Mouse (Mus musculus): ENCODE results near the gene Junb.
A peak's percentile ranks its signal among the peaks of the same experiment; 100 is the strongest.

Gene Junb

GRCm38 (mm10) chr8:84978248-84978940 lies at the start of gene Junb:
Gene Junb, minus strand, starts transcription at chr8:84978718.
- DNase-seq, result peak; percentile 98

DNA sequence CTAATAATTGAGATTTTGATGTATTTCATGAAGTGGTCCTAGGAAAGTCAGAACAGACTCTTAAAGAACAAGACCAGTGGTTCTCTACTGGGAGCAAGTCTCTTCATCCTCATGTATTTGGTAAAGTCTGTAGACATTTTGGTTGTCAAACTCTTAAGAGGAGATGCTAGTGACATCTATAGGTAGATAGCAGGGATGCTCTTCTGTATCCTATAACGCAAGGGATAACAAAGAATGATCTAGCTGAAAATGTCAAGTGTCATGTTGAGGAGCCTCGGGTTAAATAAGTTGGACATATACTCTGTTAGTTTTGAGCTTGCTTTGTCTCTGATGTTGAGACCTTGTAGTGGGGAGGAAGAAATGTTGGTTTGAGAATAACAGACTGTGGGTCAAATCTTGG lies 49.4 kb upstream of the Junb start:
- DNase-seq, result no peak

DNA sequence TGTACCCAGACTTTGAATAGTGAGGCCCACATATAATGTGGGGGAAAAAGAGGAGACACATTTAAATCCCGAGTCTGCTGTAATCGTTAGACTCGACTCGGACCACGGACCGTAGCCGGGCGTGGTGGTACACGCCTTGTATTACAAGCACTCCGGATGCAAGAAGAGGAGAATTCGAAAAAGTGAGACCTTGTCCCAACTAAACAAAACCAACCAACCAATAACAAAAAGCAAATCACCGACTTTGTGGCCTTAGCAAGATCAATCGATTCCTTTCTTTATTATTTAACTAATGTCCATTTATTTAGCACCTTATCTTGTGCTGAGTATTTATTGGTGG lies 49.0 kb upstream of the Junb start:
- no peak for DNase-seq

DNA sequence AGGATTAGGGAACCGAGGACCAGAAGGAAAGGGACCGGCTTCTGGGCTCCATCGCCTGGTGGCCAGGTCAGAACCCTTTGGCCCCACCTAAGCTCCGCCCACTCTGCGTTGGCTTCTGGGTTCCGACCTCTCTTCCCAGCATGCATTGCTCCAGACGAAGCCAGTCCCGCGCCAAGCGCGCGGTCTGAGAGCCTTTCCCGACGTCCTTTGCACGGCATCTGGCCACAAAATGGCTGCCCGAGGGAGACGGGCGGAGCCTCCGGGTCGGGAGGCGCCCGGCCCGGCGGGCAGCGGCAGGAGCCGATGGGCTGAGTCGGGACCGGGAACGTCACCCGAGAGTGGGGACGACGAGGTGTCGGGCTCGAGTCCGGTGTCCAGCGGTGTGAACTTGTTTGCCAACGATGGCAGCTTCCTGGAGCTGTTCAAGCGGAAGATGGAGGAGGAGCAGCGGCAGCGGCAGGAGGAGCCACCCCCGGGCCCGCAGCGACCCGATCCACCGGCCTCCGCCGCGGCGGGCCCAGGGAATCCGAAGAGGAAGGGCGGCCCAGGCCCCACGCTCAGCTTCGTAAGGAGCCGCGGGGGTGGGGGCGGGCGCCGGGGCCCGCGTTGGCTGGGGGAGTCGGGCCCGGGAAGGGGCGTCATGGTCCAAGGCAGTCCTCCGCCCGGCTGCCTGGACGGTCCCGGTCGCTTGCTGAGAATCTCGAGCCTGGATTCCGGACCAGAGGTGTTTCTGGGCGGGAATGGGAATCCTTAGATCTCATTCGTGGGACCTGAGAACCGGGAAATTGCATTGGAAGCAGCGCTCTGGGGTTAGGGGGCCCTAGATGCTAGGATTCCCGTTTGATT lies 48.4 kb upstream of the Junb start, which contains the start of gene Trir:
Trir (plus strand) TSS at position 154 of the 846 bp plus-strand sequence.
- DNase-seq, result peak; percentile 96

GRCm38 (mm10) chr8:85025098-85025932 lies 46.8 kb upstream of the Junb start, which contains the start of gene Asna1:
Gene Asna1, minus strand, starts transcription at chr8:85025281.
- peak; percentile 94 for DNase-seq

GRCm38 (mm10) chr8:85023846-85024245 lies 45.3 kb upstream of the Junb start:
- no peak for DNase-seq

- DNase-seq, result no peak
Measured at GRCm38 (mm10) chr8:85021514-85022055, 43.1 kb upstream of the Junb start.

DNA sequence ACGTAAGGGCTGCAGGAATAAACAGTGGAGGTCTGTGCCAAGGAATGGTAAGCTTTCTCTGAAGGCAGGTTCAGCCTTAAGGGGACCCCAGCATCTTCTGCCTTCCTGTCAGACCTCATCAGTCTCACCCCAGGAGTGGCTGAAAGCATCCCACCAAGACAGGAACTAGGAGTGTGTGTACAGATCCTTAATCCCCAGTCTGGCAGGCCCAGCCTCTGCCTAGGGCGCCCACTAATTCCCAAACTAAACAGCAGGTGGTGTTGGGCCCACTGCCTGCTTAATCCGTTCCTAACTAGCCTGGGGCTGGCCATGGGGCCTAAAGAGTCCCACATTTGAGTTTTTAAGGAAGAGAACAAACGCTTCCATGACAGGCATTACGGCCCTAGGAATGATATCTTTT lies 38.7 kb upstream of the Junb start:
- DNase-seq, result no peak

DNA sequence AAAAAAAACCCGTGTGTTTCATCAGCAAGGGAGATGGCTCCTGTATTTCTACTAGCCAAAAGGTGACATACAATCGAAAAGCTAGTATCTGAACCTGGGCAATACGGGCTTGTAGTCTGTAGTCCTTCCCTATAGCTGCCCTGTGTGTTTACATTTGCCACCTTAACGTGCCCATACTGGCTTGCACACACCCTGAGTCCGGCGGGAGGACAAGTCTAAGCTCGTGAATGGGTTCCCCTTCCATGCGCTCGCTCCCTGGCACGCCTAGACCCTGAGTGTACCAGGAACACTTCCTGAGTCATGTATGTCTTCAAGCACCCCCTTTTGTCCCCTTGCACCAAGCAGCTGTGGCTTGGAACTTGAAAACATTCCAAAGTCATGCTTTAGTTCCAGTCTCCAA lies 38.2 kb upstream of the Junb start:
- DNase-seq, result no peak

GRCm38 (mm10) chr8:85014431-85014830 lies 35.9 kb upstream of the Junb start, which contains the start of gene Best2:
Gene Best2, minus strand, starts transcription at chr8:85014531.
- DNase-seq, result no peak

- peak; percentile 85 for DNase-seq
Measured at GRCm38 (mm10) chr8:85013230-85013840, 34.8 kb upstream of the Junb start.

DNA sequence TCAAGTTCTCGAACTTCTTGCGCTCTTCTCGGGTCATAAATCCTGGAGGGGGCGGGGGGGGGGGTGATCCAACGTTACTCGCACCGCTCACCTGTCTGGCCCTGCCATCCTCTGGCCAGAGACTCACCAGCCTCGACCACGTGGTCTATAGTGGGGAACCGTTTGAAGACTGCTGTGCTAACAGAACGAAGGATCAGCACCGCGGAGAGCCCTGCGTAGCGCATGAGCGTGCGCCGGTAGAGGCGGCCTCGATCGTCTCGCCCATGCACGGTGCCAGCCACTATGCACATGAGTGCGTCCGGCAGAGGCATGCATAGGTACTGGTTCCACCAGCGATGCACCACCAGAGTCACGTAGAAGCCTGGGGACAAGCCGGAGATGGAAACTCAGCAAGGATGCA lies 32.7 kb upstream of the Junb start:
- DNase-seq, result no peak

DNA sequence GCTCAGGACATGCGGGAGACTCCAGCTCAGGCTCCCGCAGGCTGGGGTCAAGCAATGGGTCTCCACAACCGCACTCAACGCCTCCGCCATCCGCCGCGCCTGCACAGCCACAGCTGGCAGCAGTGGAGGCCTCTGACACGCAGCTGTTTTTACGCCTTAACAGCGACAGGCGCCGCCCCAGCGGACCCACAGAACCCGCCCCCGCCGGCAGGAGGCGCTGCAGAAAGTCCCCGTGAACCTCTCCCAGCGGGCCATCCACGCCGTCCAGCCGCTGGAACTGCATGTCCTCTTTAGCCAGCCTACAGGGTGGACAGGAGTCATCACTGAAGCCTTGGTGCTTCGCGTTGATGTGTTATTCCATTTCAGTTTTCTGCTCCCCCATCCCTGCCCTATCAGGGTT lies 29.2 kb upstream of the Junb start:
- DNase-seq, result no peak

DNA sequence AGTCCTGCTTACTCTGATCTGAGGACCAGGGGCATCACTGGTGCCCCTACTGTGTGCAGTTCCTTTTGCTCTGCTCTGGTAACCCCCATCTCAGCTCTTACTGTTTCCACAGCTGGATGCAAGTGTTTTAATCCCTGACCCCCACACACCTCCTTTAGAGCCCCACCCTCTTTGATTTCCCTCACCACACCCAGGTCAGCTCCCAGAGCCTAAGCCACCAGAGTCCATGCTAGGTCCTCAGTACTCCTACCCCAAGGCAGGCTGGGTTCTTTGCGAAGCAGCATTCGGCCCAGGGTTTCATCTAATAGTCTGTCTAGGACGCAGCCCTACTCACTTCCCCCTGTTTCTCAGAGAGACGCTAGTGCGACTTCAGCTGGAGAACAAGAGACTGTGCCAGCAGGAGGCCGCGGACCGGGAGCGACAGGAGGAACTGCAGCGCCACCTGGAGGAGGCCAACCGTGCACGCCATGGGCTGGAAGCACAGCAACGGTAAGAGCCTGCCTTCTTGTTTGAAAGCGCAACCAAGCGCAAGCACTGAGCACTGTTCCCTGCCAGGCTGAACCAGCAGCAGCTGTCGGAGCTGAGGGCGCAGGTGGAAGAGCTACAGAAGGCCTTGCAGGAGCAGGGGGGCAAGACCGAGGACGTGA lies 19.3 kb upstream of the Junb start:
- peak; percentile 91 for DNase-seq

DNA sequence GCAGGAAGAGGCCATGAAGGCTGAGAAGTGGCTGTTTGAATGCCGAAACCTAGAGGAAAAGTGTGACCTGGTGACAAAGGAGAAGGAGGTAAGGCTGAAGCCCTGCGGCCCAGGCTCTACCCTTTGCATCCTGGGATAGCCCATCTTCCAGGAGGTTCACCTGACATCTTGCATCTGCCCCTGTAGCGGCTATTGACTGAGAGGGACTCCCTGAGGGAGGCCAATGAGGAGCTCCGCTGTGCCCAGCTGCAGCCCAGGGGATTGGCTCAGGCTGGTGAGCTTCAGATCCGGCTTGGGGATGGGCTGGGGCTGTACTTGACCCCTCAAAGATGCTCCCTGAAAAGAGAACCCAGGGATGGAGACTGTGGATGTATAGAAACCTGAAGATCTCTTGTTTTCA lies 18.5 kb upstream of the Junb start:
- no peak for DNase-seq

GRCm38 (mm10) chr8:84995680-84996079 lies 17.2 kb upstream of the Junb start:
- DNase-seq, result no peak

DNA sequence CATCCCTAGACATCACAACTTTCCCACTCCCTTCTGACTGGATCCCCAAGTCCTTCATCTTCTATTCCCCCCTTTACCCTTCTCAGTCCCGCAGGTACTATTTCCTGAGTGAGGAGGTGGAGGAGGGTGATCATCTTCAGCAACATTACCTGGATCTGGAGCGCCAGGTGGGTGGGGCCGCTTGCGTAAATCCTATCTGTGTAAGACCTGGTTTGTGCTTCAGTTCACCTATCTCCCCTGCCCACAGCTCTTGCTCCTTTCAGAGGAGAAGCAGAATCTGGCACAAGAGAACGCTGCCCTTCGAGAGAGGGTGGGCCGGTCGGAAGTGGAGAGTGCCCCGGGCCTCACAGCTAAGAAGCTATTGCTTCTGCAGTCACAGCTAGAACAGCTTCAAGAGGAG lies 15.9 kb upstream of the Junb start:
- DNase-seq, result no peak

DNA sequence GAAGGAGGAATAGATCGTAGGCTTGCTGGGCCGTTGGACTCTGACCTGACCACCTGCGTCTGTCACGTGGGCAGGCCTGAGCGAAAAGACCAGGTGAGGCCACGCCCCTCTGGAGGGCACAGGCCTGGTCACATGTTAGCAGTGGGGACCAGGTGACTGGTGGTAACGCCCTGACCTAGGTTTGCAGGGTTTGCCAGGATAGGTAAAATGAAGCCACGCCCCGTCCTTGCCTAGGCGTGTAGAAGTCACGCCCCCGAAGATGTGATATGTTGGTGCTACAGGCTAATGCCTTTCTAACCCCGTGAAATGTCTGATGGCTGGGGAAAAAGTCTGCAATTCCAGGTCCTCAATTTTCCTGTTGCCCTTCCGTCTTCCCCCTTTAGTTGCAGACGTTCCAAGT lies 12.3 kb upstream of the Junb start:
- peak; percentile 72 for DNase-seq

DNA sequence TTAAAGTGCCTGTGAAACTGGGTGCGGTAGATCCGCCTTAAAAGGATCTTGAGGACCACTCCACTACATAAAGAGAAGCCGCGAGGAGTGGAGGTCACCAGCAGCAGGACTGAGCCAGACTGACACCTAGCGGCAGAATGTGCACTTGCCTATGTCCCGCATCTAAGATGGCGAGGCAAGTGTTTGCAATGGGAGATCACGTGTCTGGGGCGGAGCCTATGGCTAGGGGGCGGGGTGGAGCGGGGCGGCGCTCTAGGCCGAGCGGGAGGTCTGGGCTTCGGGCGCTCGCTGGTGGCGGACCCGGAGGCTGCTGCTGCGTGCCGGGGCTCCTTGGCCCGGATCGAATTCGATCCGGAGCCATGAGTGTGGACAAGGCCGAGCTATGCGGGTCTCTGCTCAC lies 11.8 kb upstream of the Junb start, which contains the start of gene Hook2:
Hook2 (plus strand) TSS at position 255 of the 400 bp plus-strand sequence.
- peak; percentile 97 for DNase-seq

DNA sequence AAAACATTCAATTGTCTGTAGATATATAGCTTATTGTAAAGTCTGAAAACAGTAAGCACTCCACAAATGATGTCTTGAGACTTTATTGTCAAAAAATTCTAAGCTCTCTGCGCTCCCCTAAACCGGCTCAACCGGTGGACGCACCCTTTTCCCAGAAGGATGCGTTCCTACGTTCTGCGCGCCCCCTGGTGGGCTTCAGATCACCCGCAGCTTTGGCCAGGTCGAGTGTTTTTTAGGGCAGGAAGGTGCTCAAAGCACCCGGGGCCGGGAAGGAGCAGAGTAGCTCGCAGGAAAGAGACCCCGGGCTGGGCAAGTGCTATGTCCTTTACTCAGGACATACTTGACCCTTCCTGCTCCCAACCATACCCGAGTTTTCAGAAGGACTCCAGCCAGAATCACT lies 11.3 kb upstream of the Junb start:
- peak; percentile 86 for DNase-seq

DNA sequence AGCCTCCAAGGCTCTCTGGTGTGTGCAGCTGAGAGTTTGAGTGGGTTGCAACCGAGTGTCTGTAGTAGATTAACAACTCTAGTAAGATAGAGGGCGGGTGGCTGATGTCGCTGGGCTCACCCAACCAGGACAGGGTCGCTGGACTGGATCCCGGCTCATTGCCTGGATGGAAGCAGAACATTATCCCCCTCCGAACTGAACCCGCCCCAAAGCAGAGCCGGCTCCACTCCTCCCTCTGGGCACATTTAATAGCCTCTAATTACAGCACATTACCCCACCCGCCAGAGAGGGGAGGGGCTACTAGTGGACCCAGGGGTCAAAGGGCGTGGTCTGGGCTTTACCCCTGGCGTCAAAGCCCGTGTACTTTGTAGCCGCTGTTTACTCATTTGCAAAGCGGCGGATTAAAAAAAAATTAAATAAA lies 10.8 kb upstream of the Junb start:
- no peak for DNase-seq

DNA sequence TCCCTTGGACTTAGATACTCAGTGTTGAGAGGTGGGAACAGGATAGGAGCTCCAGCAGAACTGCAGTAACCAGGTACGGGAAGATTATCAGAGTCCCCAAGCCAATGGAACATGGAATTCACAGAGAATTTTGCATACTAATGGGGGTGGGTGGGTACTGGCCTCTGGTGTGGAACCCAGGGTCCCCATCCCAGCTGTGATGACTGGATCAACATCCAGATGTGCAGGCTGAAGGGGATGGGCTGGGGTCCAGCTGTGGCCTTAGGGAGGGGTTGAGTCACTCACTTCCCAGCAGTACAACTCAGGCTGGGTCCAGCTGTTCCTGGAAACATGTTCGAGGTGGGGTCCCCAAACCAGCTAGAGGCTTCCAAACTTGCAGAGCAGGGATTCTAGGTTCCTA lies 9.4 kb upstream of the Junb start:
- DNase-seq, result no peak
